Mouse (Mus musculus) liver, postnatal 0 days (tissue): ENCODE results near the gene Hk3.

Experiments
- CTCF ChIP-seq: sonication (generic); IDR thresholded peaks from 2 replicates; pipeline ENCODE4 v1.5.1; 2016; ENCODE audit warnings: antibody characterized with exemption, low read depth
- EP300 ChIP-seq: IDR thresholded peaks from 2 replicates; pipeline ENCODE4 v1.6.1; 2016; ENCODE audit warnings: antibody characterized with exemption, low read depth, mild to moderate bottlenecking

- no peak for TF ChIP-seq CTCF
- no peak for TF ChIP-seq EP300
Observed at GRCm38 (mm10) chr13:55022256-55022655, 1.1 kb upstream of the Hk3 start.
